Mouse (Mus musculus): ENCODE measurements around the gene Tmem45a. TPM values are rescaled to one million over a fixed set of nuclear protein-coding genes. Genes with fewer than 3 reads are reported as not detected.
A peak's percentile ranks its signal among the peaks of the same experiment; 100 is the strongest.
"Not testable (repeated sequence)": the region's sequence is repeated elsewhere in the genome, so short reads cannot be mapped to it uniquely, and the experiment has no call there.

The Tmem45a gene
- 21.9 and 26.7 TPM in 2 replicates for polyA plus RNA-seq (2015; fragmentation: Nextera tagmentation; extraction: Ambion mirVana)

- H3K4me1 ChIP-seq (ENCODE audit: insufficient read depth, low read depth, low read length): no peaks in the 10 kb centered on the region
- H3K9ac ChIP-seq (replicated peaks; ENCODE audit: low read depth): peak within 1 kb of the TSS; percentile 26; the same call in 1 of the 2 replicates
- ATAC-seq: peak; percentile 99
- WGBS: 3% methylated on average over 25 of the region's 25 CpGs
- H3K9me3 ChIP-seq (ENCODE audit: low read length): no peaks in the 10 kb centered on the region
- no peaks in the 10 kb centered on the region for H3K36me3 ChIP-seq (ENCODE audit: insufficient read depth, low read length)
- DNase-seq (ENCODE audit: low spot score): peak; percentile 93
- TF ChIP-seq EP300 (IDR thresholded peaks at IDR 0.05) (no peak), CTCF (IDR thresholded peaks at IDR 0.05) (no peak)
- H3K4me2 ChIP-seq (replicated peaks; ENCODE audit: low read depth, low read length): peak within 1 kb of the TSS; percentile 60
- H3K27ac ChIP-seq (ENCODE audit: low read length): peak within 1 kb of the TSS; percentile 69
- peak within 1 kb of the TSS; percentile 47 for H3K4me3 ChIP-seq (ENCODE audit: low read depth, low read length)
- H3K27me3 ChIP-seq (replicated peaks; ENCODE audit: insufficient read depth, low read length): no peaks in the 10 kb centered on the region
These were observed at the start of gene Tmem45a for GRCm38 (mm10) chr16:56885824-56886615. Tmem45a (minus strand) TSS chr16:56886166.

GRCm38 (mm10) chr16:56928023-56928422 lies 42.1 kb upstream of the Tmem45a start, which contains the start of gene Lnp1:
Lnp1 (minus strand) TSS chr16:56928061.
- H3K9me3 ChIP-seq (ENCODE audit: low read length): no peaks in the 10 kb centered on the region
- H3K4me2 ChIP-seq (replicated peaks; ENCODE audit: low read depth, low read length): no peak within 1 kb of the TSS
- H3K4me3 ChIP-seq (ENCODE audit: low read depth, low read length): no peak within 1 kb of the TSS
- H3K27ac ChIP-seq (ENCODE audit: low read length): no peak within 1 kb of the TSS
- H3K36me3 ChIP-seq (ENCODE audit: insufficient read depth, low read length): no peaks in the 10 kb centered on the region
- TF ChIP-seq CTCF (IDR thresholded peaks at IDR 0.05) (no peak), EP300 (IDR thresholded peaks at IDR 0.05) (no peak)
- DNase-seq (ENCODE audit: low spot score) (no peak), ATAC-seq (no peak)
- no peak within 1 kb of the TSS for H3K9ac ChIP-seq (replicated peaks; ENCODE audit: low read depth)
- no peaks in the 10 kb centered on the region for H3K27me3 ChIP-seq (replicated peaks; ENCODE audit: insufficient read depth, low read length)
- no peaks in the 10 kb centered on the region for H3K4me1 ChIP-seq (ENCODE audit: insufficient read depth, low read depth, low read length)
- 58% methylated on average over 3 of the region's 3 CpGs for WGBS

- Histone ChIP-seq H3K9me3 (ENCODE audit: low read length) (no peaks in the 10 kb centered on the region), H3K4me1 (ENCODE audit: insufficient read depth, low read depth, low read length) (no peaks in the 10 kb centered on the region), H3K27ac (ENCODE audit: low read length) (no peak overlapping the region), H3K36me3 (ENCODE audit: insufficient read depth, low read length) (no peaks in the 10 kb centered on the region), H3K27me3 (replicated peaks; ENCODE audit: insufficient read depth, low read length) (no peaks in the 10 kb centered on the region), H3K4me2 (replicated peaks; ENCODE audit: low read depth, low read length) (no peak overlapping the region), H3K9ac (replicated peaks; ENCODE audit: low read depth) (no peak overlapping the region), H3K4me3 (ENCODE audit: low read depth, low read length) (no peak overlapping the region)
- ATAC-seq: peak; percentile 62
- TF ChIP-seq EP300 (IDR thresholded peaks at IDR 0.05): no peak
- TF ChIP-seq CTCF (IDR thresholded peaks at IDR 0.05): peak; percentile 94
- 16% methylated on average over 8 of the region's 8 CpGs for WGBS
- peak; percentile 86 for DNase-seq (ENCODE audit: low spot score)
These were observed 34.2 kb upstream of the Tmem45a start for GRCm38 (mm10) chr16:56920102-56920657.

GRCm38 (mm10) chr16:56917230-56917629 lies 31.3 kb upstream of the Tmem45a start:
- Histone ChIP-seq H3K4me2 (replicated peaks; ENCODE audit: low read depth, low read length) (no peak overlapping the region), H3K9ac (replicated peaks; ENCODE audit: low read depth) (no peak overlapping the region), H3K27ac (ENCODE audit: low read length) (no peak overlapping the region), H3K4me1 (ENCODE audit: insufficient read depth, low read depth, low read length) (no peaks in the 10 kb centered on the region), H3K27me3 (replicated peaks; ENCODE audit: insufficient read depth, low read length) (no peaks in the 10 kb centered on the region), H3K4me3 (ENCODE audit: low read depth, low read length) (no peak overlapping the region), H3K9me3 (ENCODE audit: low read length) (no peaks in the 10 kb centered on the region), H3K36me3 (ENCODE audit: insufficient read depth, low read length) (no peaks in the 10 kb centered on the region)
- DNase-seq (ENCODE audit: low spot score) (no peak), ATAC-seq (no peak)
- TF ChIP-seq CTCF (IDR thresholded peaks at IDR 0.05): no peak
- no peak for TF ChIP-seq EP300 (IDR thresholded peaks at IDR 0.05)
- 82% methylated on average over 7 of the region's 7 CpGs for WGBS

- no peak overlapping the region for H3K4me2 ChIP-seq (replicated peaks; ENCODE audit: low read depth, low read length)
- no peak for TF ChIP-seq CTCF (IDR thresholded peaks at IDR 0.05)
- TF ChIP-seq EP300 (IDR thresholded peaks at IDR 0.05): no peak
- H3K36me3 ChIP-seq (ENCODE audit: insufficient read depth, low read length): no peaks in the 10 kb centered on the region
- ATAC-seq (no peak), DNase-seq (ENCODE audit: low spot score) (no peak)
- no peak overlapping the region for H3K4me3 ChIP-seq (ENCODE audit: low read depth, low read length)
- H3K27me3 ChIP-seq (replicated peaks; ENCODE audit: insufficient read depth, low read length): no peaks in the 10 kb centered on the region
- no peak overlapping the region for H3K9ac ChIP-seq (replicated peaks; ENCODE audit: low read depth)
- H3K27ac ChIP-seq (ENCODE audit: low read length): no peak overlapping the region
- H3K9me3 ChIP-seq (ENCODE audit: low read length): no peaks in the 10 kb centered on the region
- H3K4me1 ChIP-seq (ENCODE audit: insufficient read depth, low read depth, low read length): no peaks in the 10 kb centered on the region
- 28% methylated on average over 5 of the region's 5 CpGs for WGBS
These were observed 23.0 kb upstream of the Tmem45a start for GRCm38 (mm10) chr16:56908986-56909385.

GRCm38 (mm10) chr16:56902206-56902605 lies 16.2 kb upstream of the Tmem45a start:
- H3K9me3 ChIP-seq (ENCODE audit: low read length); H3K9ac ChIP-seq (replicated peaks; ENCODE audit: low read depth); DNase-seq (ENCODE audit: low spot score); H3K4me3 ChIP-seq (ENCODE audit: low read depth, low read length); H3K27ac ChIP-seq (ENCODE audit: low read length); H3K36me3 ChIP-seq (ENCODE audit: insufficient read depth, low read length); ATAC-seq; H3K4me1 ChIP-seq (ENCODE audit: insufficient read depth, low read depth, low read length); H3K4me2 ChIP-seq (replicated peaks; ENCODE audit: low read depth, low read length); H3K27me3 ChIP-seq (replicated peaks; ENCODE audit: insufficient read depth, low read length): not testable (repeated sequence)
- WGBS: 58% methylated on average over 3 of the region's 3 CpGs

All from lung, postnatal 0 days (tissue).